Mouse (Mus musculus) lung, embryonic 14.5 days (tissue): ENCODE results near the gene Rpusd4. TPM values are rescaled to one million over a fixed set of nuclear protein-coding genes. Genes with fewer than 3 reads are reported as not detected.

Experiments used
- ATAC-seq: fragments of 200-750 bp; cut with Nextera tagmentation; 2 replicates; pipeline ENCODE4 v1.8.0; 2017; ENCODE audit warnings: mild to moderate bottlenecking, moderate TSS enrichment, moderate library complexity; ENCODE audit not compliant: insufficient read depth
- DNase-seq: peaks from one replicate; pipeline ENCODE4 v3.0.0-alpha.2; 2015
- H3K27ac ChIP-seq: fragments of 300-500 bp; sonication (generic); 2 replicates; pipeline ENCODE4 v1.5.1; 2014; ENCODE audit warnings: low read depth, mild to moderate bottlenecking, moderate library complexity
- H3K27me3 ChIP-seq: fragments of 300-500 bp; sonication (generic); 2 replicates; pipeline ENCODE4 v1.6.1; 2014; ENCODE audit warnings: low read length, control low read depth; ENCODE audit not compliant: insufficient read depth
- H3K36me3 ChIP-seq: fragments of 300-500 bp; sonication (generic); 2 replicates; pipeline ENCODE4 v1.6.1; 2014; ENCODE audit warnings: control low read depth; ENCODE audit not compliant: insufficient read depth
- H3K4me1 ChIP-seq: fragments of 300-500 bp; sonication (generic); 2 replicates; pipeline ENCODE4 v1.6.1; 2014; ENCODE audit warnings: antibody characterized with exemption, control low read depth; ENCODE audit not compliant: insufficient read depth
- H3K4me2 ChIP-seq: fragments of 300-500 bp; sonication (generic); 2 replicates; pipeline ENCODE4 v1.6.1; 2014; ENCODE audit warnings: mild to moderate bottlenecking
- H3K4me3 ChIP-seq: fragments of 300-500 bp; sonication (generic); 2 replicates; pipeline ENCODE4 v1.5.1; 2014; ENCODE audit warnings: low read depth, low read length
- H3K9ac ChIP-seq: fragments of 300-500 bp; sonication (generic); 2 replicates; pipeline ENCODE4 v1.6.1; 2014
- H3K9me3 ChIP-seq: fragments of 300-500 bp; sonication (generic); 2 replicates; pipeline ENCODE4 v1.6.1; 2016; ENCODE audit warnings: low read depth, low read length, control low read depth
- CTCF ChIP-seq: IDR thresholded peaks from 2 replicates; pipeline ENCODE4 v1.5.1; 2016; ENCODE audit warnings: antibody characterized with exemption, low read depth
- WGBS: fragments of 180-500 bp; shearing (Covaris S2); extraction: QIAGEN DNeasy Blood & Tissue Kit; methylation state at CpG from one replicate; pipeline ENCODE4 v1.1.7; 2014; 5-methylcytosine and 5-hydroxymethylcytosine counted together
- polyA plus RNA-seq: library from polyadenylated mRNA; unstranded; fragments of >200 nt; fragmentation: Nextera tagmentation; extraction: Ambion mirVana; gene quantifications from 2 replicates; pipeline ENCODE4 v1.2.1, GENCODE M21; 2014

Gene Rpusd4
- polyA plus RNA-seq, 1 experiment from 2014 or later = 30.9 TPM

DNA sequence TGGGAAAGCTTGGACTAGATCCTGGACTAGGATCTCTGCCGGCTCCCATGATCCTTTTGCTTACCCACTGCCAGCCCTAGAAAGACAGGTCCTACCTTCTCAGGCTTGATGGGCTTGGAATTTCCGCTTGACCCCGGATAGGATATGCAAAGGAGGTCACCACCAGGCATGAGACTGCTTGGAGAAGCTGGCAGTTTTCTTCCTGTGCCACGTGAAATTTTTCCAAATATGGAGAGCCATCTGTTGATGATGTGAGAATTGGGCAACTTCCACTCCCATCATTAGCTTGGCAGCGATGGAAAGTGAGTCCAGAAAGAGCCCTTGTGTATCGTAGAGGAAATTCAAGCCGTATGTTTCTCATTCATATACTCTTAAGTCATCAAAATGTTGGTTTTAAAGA, 39.8 kb downstream of the Rpusd4 start:
- Histone ChIP-seq H3K4me1 (no peaks in the 10 kb centered on the region), H3K36me3 (no peaks in the 10 kb centered on the region), H3K4me3 (no peak overlapping the region), H3K27me3 (no peaks in the 10 kb centered on the region), H3K9ac (no peak overlapping the region), H3K9me3 (no peaks in the 10 kb centered on the region), H3K27ac (no peak overlapping the region), H3K4me2 (no peak overlapping the region)
- no peak for DNase-seq
- no peak for ATAC-seq
- TF ChIP-seq CTCF = no peak
- WGBS = 70% methylated on average over 7 of the region's 7 CpGs

- no peaks in the 10 kb centered on the region for H3K9me3 ChIP-seq
- ATAC-seq = no peak
- H3K4me1 ChIP-seq = peaks cover 5% of the 10 kb centered on the region; the same call in 1 of the 2 replicates
- WGBS = 83% methylated on average over 6 of the region's 6 CpGs
- H3K9ac ChIP-seq = no peak overlapping the region
- no peak overlapping the region for H3K4me2 ChIP-seq
- H3K27me3 ChIP-seq = no peaks in the 10 kb centered on the region
- no peaks in the 10 kb centered on the region for H3K36me3 ChIP-seq
- no peak overlapping the region for H3K27ac ChIP-seq
- TF ChIP-seq CTCF = no peak
- no peak for DNase-seq
- H3K4me3 ChIP-seq = no peak overlapping the region
Observed at GRCm38 (mm10) chr9:35310377-35310776, 42.7 kb downstream of the Rpusd4 start.

DNA sequence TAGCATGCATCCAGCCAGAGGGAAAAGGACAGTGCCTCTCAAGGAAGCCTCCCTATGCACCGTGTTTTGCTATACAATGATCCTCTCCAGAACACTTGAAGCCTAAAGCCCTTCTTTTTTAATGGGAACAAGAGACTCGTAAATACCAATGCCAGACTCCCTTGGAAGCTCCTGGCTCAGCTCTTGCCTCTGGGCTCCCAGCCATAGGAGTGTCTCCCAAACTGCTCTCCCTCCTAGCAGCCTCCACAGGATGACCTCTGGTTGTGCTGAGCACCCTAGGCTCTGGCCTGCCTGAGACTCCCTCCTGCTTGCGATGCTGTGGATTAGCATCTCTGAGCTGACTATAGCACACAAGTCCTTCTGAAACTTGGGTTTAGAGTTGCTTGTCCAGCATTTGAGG, 44.9 kb downstream of the Rpusd4 start:
- TF ChIP-seq CTCF = no peak
- Histone ChIP-seq H3K4me2 (no peak overlapping the region), H3K4me3 (no peak overlapping the region), H3K27me3 (no peaks in the 10 kb centered on the region), H3K9me3 (no peaks in the 10 kb centered on the region), H3K27ac (no peak overlapping the region), H3K4me1 (peaks cover 8% of the 10 kb centered on the region), H3K36me3 (no peaks in the 10 kb centered on the region), H3K9ac (no peak overlapping the region)
- DNase-seq = no peak
- ATAC-seq = no peak
- 57% methylated on average over 3 of the region's 3 CpGs for WGBS

GRCm38 (mm10) chr9:35313601-35314000, 45.9 kb downstream of the Rpusd4 start:
- ATAC-seq (no peak), DNase-seq (peak; percentile 67)
- H3K9ac ChIP-seq = no peak overlapping the region

DNA sequence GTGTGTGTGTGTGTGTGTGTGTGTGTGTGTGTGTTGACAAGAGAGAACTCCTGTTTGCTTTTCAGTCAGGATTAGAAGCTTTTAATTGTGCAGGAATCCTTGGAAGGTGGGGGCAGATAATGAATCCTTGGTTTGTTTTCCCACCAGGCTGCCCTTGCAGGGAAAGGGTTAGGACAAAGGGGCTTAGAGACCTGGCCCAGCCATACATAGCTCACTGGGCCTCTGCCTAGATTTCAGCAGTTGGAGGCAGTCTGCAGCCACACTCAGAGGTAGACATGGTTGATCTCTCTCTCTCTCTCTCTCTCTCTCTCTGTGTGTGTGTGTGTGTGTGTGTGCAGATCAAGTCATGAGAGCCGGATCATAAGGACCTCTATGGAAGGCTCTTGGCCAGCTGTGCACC, 46.6 kb downstream of the Rpusd4 start:
- Histone ChIP-seq H3K9me3 (no peaks in the 10 kb centered on the region), H3K27ac (no peak overlapping the region), H3K36me3 (no peaks in the 10 kb centered on the region), H3K4me1 (peaks cover 17% of the 10 kb centered on the region), H3K9ac (no peak overlapping the region), H3K27me3 (no peaks in the 10 kb centered on the region; the same call in 1 of the 2 replicates), H3K4me2 (no peak overlapping the region), H3K4me3 (no peak overlapping the region)
- DNase-seq (no peak), ATAC-seq (no peak)
- 86% methylated on average over 1 of the region's 1 CpGs for WGBS
- TF ChIP-seq CTCF = no peak

More at GRCm38 (mm10) chr9:35313601-35314000, 45.9 kb downstream of the Rpusd4 start:
- no peak for TF ChIP-seq CTCF
- H3K9me3 ChIP-seq = no peaks in the 10 kb centered on the region
- H3K36me3 ChIP-seq = no peaks in the 10 kb centered on the region
- H3K27ac ChIP-seq = peak overlapping the region; percentile 42; the same call in 1 of the 2 replicates
- H3K4me1 ChIP-seq = peaks cover 13% of the 10 kb centered on the region
- no peak overlapping the region for H3K4me2 ChIP-seq
- 15% methylated on average over 4 of the region's 4 CpGs for WGBS
- H3K27me3 ChIP-seq = no peaks in the 10 kb centered on the region; the same call in 1 of the 2 replicates
- no peak overlapping the region for H3K4me3 ChIP-seq

DNA sequence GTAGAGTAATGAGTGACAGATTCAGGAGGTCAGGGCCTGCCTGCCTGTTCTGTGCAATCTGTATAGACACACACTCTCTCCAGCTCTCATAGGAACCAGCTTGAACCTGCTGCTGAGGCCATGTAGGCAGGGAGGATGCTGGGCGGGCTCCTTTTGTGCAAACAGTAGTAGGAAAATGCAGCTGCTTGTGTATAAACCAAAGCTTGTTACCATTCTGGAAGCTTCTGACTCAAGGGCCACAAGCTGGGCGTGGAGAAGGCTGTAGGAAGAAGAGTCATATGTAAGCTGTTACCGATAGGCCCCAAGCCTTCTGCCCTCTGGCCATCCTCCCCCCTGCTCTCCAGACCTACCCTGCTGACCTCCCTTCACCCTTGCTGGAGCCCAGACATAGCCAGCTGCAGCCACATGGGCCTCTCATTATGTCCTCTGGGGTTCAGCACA, 49.1 kb downstream of the Rpusd4 start:
- Histone ChIP-seq H3K27me3 (no peaks in the 10 kb centered on the region; the same call in 1 of the 2 replicates), H3K27ac (no peak overlapping the region), H3K36me3 (no peaks in the 10 kb centered on the region), H3K9ac (no peak overlapping the region), H3K4me2 (no peak overlapping the region), H3K9me3 (no peaks in the 10 kb centered on the region), H3K4me3 (no peak overlapping the region), H3K4me1 (peaks cover 17% of the 10 kb centered on the region)
- ATAC-seq (no peak), DNase-seq (no peak)
- 55% methylated on average over 3 of the region's 3 CpGs for WGBS
- TF ChIP-seq CTCF = no peak

GRCm38 (mm10) chr9:35317233-35317980, 49.7 kb downstream of the Rpusd4 start:
- TF ChIP-seq CTCF = no peak
- Histone ChIP-seq H3K4me2 (no peak overlapping the region), H3K9me3 (no peaks in the 10 kb centered on the region), H3K9ac (no peak overlapping the region), H3K27me3 (no peaks in the 10 kb centered on the region; the same call in 1 of the 2 replicates), H3K36me3 (no peaks in the 10 kb centered on the region), H3K4me3 (no peak overlapping the region), H3K27ac (no peak overlapping the region), H3K4me1 (peaks cover 17% of the 10 kb centered on the region)
- ATAC-seq = peak; percentile 59; the same call in 1 of the 2 replicates
- no peak for DNase-seq
- 49% methylated on average over 9 of the region's 9 CpGs for WGBS
